Mouse (Mus musculus) embryonic facial prominence, embryonic 10.5 days (tissue): Measurements from ENCODE around the gene Olfr775. TPM values are rescaled to one million over a fixed set of nuclear protein-coding genes. Genes with fewer than 3 reads are reported as not detected.

Experiments used
- DNase-seq: peaks from one replicate; pipeline ENCODE4 v3.0.0-alpha.2; 2017; ENCODE audit warnings: low spot score
- H3K27ac ChIP-seq: fragments of 300-500 bp; sonication (generic); replicated peaks from 2 replicates; pipeline ENCODE4 v1.5.1; 2016; ENCODE audit warnings: mild to moderate bottlenecking
- H3K27me3 ChIP-seq: fragments of 300-500 bp; sonication (generic); replicated peaks from 2 replicates; pipeline ENCODE4 v1.6.1; 2016; ENCODE audit warnings: low read depth, mild to moderate bottlenecking; ENCODE audit not compliant: poor library complexity, severe bottlenecking
- H3K36me3 ChIP-seq: fragments of 300-500 bp; sonication (generic); replicated peaks from 2 replicates; pipeline ENCODE4 v1.6.1; 2016; ENCODE audit warnings: mild to moderate bottlenecking, moderate library complexity
- H3K4me1 ChIP-seq: fragments of 300-500 bp; sonication (generic); 2 replicates; pipeline ENCODE4 v1.6.1; 2016
- H3K4me3 ChIP-seq: fragments of 300-500 bp; sonication (generic); 2 replicates; pipeline ENCODE4 v1.5.1; 2016; ENCODE audit warnings: mild to moderate bottlenecking, moderate library complexity
- H3K9me3 ChIP-seq: fragments of 300-500 bp; sonication (generic); 2 replicates; pipeline ENCODE4 v1.6.1; 2016; ENCODE audit warnings: mild to moderate bottlenecking
- WGBS: fragments of 180-500 bp; shearing (Covaris S2); methylation state at CpG from one replicate; pipeline ENCODE4 v1.1.7; 2016; 5-methylcytosine and 5-hydroxymethylcytosine counted together
- polyA plus RNA-seq: library from polyadenylated mRNA; unstranded; fragments of >200 nt; fragmentation: Nextera tagmentation; extraction: Ambion mirVana; gene quantifications from 2 replicates; pipeline ENCODE4 v1.2.1, GENCODE M21; 2016

Olfr775 gene
- polyA plus RNA-seq = not detected in 2 replicates

DNA sequence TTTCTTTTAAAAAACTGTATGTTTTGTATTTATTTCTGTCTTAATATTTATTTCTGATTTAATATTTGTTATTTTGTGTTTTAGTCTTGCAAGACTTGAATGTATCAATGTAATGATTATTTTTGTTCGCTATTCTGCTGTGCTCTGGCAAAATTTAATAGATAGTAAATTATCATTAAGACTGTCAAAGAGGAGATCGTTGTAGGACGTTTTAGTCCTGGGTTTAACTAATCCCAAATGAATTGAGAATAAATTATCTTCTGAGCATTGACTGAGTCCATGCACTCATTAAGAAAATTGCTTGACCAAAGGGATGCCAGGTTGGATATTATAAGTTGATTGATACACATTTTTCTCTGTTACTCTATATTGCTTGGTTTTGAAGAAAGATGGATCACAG lies at the start of gene Olfr775:
Gene Olfr775, plus strand, starts transcription at position 301 of the 400 bp plus-strand sequence.
- WGBS = 81% methylated on average over 3 of the region's 3 CpGs
- H3K4me1 ChIP-seq = no peaks in the 10 kb centered on the region
- no peaks in the 10 kb centered on the region for H3K9me3 ChIP-seq
- H3K4me3 ChIP-seq = no peak within 1 kb of the TSS
- no peak within 1 kb of the TSS for H3K27ac ChIP-seq
- DNase-seq = no peak
- H3K27me3 ChIP-seq = no peaks in the 10 kb centered on the region
- H3K36me3 ChIP-seq = no peaks in the 10 kb centered on the region

GRCm38 (mm10) chr10:129230737-129231136 lies 17.5 kb upstream of the Olfr775 start:
- H3K4me1 ChIP-seq = no peaks in the 10 kb centered on the region
- 77% methylated on average over 1 of the region's 1 CpGs for WGBS
- H3K9me3 ChIP-seq = peaks cover 3% of the 10 kb centered on the region; the same call in 1 of the 2 replicates
- no peak for DNase-seq
- H3K36me3 ChIP-seq = no peaks in the 10 kb centered on the region
- no peaks in the 10 kb centered on the region for H3K27me3 ChIP-seq
- no peak overlapping the region for H3K27ac ChIP-seq
- no peak overlapping the region for H3K4me3 ChIP-seq

DNA sequence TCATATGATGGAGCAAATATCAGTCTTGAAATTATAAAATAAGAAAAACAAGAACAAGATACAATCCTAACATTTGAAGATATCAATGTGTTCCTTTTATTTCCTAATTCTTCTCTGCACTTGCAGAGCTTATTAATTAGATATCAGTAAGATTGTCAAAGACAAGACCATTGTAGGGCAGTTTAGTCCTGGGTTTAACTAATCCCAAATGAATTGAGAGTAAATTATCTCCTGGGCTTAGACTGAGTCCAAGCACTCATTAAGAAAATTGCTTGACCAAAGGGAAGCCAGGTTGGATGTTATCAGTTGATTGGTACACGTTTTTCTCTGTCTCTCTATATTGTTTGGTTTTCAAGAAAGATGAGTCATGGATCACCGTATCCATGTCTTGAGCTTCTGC lies 12.3 kb upstream of the Olfr775 start, which contains the start of gene Olfr774:
Gene Olfr774, plus strand, starts transcription at position 301 of the 400 bp plus-strand sequence.
- Histone ChIP-seq H3K4me1 (no peaks in the 10 kb centered on the region), H3K36me3 (no peaks in the 10 kb centered on the region), H3K9me3 (no peaks in the 10 kb centered on the region), H3K27ac (no peak within 1 kb of the TSS), H3K27me3 (no peaks in the 10 kb centered on the region), H3K4me3 (no peak within 1 kb of the TSS)
- 80% methylated on average over 2 of the region's 2 CpGs for WGBS
- DNase-seq = no peak

- no peaks in the 10 kb centered on the region for H3K9me3 ChIP-seq
- no peaks in the 10 kb centered on the region for H3K27me3 ChIP-seq
- H3K27ac ChIP-seq = no peak within 1 kb of the TSS
- H3K36me3 ChIP-seq = no peaks in the 10 kb centered on the region
- no peaks in the 10 kb centered on the region for H3K4me1 ChIP-seq
- DNase-seq = no peak
- no peak within 1 kb of the TSS for H3K4me3 ChIP-seq
Measured at GRCm38 (mm10) chr10:129258827-129259226, 10.6 kb downstream of the Olfr775 start, which contains the start of gene Olfr776. Olfr776 (plus strand) TSS chr10:129259127.

- no peaks in the 10 kb centered on the region for H3K9me3 ChIP-seq
- no peak for DNase-seq
- 93% methylated on average over 2 of the region's 2 CpGs for WGBS
Measured at GRCm38 (mm10) chr10:129271081-129271535, 22.9 kb downstream of the Olfr775 start, which contains the start of gene Olfr777. Olfr777 (minus strand) TSS chr10:129271485.

More at GRCm38 (mm10) chr10:129271081-129271535, 22.9 kb downstream of the Olfr775 start, which contains the start of gene Olfr777:
- H3K27ac ChIP-seq = no peak within 1 kb of the TSS
- H3K27me3 ChIP-seq = no peaks in the 10 kb centered on the region
- no peaks in the 10 kb centered on the region for H3K4me1 ChIP-seq
- H3K36me3 ChIP-seq = no peaks in the 10 kb centered on the region
- no peak within 1 kb of the TSS for H3K4me3 ChIP-seq

Other genes starting within 250 kb of the Olfr775 start
- not detected in 2 replicates for gene Olfr763, start 237.6 kb upstream of the Olfr775 start, polyA plus RNA-seq
- not detected in 2 replicates for gene Olfr764-ps1, start 208.5 kb upstream of the Olfr775 start, polyA plus RNA-seq
- not detected in 2 replicates for gene Olfr765, start 198.4 kb upstream of the Olfr775 start, polyA plus RNA-seq
- not detected in 2 replicates for gene Olfr766-ps1, start 179.4 kb upstream of the Olfr775 start, polyA plus RNA-seq
- not detected in 2 replicates for gene Olfr767, start 165.5 kb upstream of the Olfr775 start, polyA plus RNA-seq
- gene Olfr768, start 149.0 kb upstream of the Olfr775 start, polyA plus RNA-seq = not detected in 2 replicates
- not detected in 2 replicates for gene Olfr769, start 130.6 kb upstream of the Olfr775 start, polyA plus RNA-seq
- not detected in 2 replicates for gene Olfr770, start 109.4 kb upstream of the Olfr775 start, polyA plus RNA-seq
- gene Olfr771, start 83.7 kb upstream of the Olfr775 start, polyA plus RNA-seq = not detected in 2 replicates
- gene Olfr772, start 70.5 kb upstream of the Olfr775 start, polyA plus RNA-seq = not detected in 2 replicates
- gene Olfr773, start 61.0 kb upstream of the Olfr775 start, polyA plus RNA-seq = not detected in 2 replicates
- not detected in 2 replicates for gene Olfr774, start 12.2 kb upstream of the Olfr775 start, polyA plus RNA-seq
- gene Olfr776, start 10.7 kb downstream of the Olfr775 start, polyA plus RNA-seq = not detected in 2 replicates
- not detected in 2 replicates for gene Olfr777, start 23.1 kb downstream of the Olfr775 start, polyA plus RNA-seq
- not detected in 2 replicates for gene Olfr780, start 69.7 kb downstream of the Olfr775 start, polyA plus RNA-seq
- gene Olfr781, start 80.4 kb downstream of the Olfr775 start, polyA plus RNA-seq = not detected in 2 replicates
- gene Olfr782, start 100.4 kb downstream of the Olfr775 start, polyA plus RNA-seq = not detected in 2 replicates
- gene Olfr784, start 135.7 kb downstream of the Olfr775 start, polyA plus RNA-seq = 0.05 and 0.06 TPM in 2 replicates
- gene Olfr785, start 157.0 kb downstream of the Olfr775 start, polyA plus RNA-seq = not detected in 2 replicates
- not detected in 2 replicates for gene Olfr786, start 178.9 kb downstream of the Olfr775 start, polyA plus RNA-seq
- not detected in 2 replicates for gene Olfr787, start 213.4 kb downstream of the Olfr775 start, polyA plus RNA-seq
- gene Olfr788, start 222.6 kb downstream of the Olfr775 start, polyA plus RNA-seq = not detected in 2 replicates
- gene Olfr789, start 236.3 kb downstream of the Olfr775 start, polyA plus RNA-seq = not detected in 2 replicates